Mouse (Mus musculus): ENCODE measurements at regions not wholly inside any gene's neighbourhood (a gene's known extent, or its start where the extent isn't known, plus 50 kb on each side); places are given as distances from the start of the nearest gene placed in this dataset.

- TF ChIP-seq POLR2A (IDR thresholded peaks at IDR 0.05; ENCODE audit: low read depth, low read length) (no peak), CTCF (IDR thresholded peaks at IDR 0.05; ENCODE audit: extremely low read depth, insufficient read length, insufficient replicate concordance, low read depth, low read length) (no peak)
Measured at GRCm38 (mm10) chr4:148723934-148724719, 80.1 kb upstream of the Casz1 start.

Data from small intestine, adult 2 months (tissue).